Mouse (Mus musculus): Measurements from ENCODE around the gene Cttnbp2.
"Not testable (repeated sequence)": the region's sequence is repeated elsewhere in the genome, so short reads cannot be mapped to it uniquely, and the experiment has no call there.

Gene Cttnbp2

DNA sequence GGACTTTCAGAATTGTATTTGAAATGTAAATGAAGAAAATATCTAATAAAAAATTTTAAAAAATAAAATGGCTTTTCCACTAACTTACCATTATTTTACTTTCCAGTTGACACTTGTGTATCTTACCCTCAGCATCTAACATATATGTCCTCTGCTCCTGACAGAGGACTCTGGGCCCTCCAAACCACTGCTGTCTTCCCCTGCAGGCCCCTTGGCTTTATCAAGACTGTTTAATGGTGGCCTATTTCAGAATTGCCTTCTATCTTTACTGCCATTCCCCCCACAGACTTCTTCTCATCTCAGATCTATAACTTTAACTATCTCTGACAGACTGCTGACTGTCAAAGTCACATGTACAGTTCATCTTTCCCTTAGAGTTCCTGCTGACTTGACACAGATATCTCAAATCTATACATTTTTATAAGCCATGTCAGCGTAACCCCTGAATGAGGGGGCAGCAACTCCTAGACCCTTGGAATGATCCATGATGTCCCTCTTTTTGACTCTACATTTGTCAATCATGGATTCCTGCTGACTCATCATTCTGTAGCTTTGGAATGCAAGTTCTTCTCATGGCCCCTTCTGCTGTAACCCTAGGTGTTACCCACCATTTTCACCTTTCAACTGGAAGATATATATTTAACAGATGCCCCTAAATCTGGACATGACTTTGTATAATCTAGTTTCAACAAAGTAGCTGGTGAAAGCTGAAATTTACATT, 103.0 kb downstream of the Cttnbp2 start:
- no peak for DNase-seq

DNA sequence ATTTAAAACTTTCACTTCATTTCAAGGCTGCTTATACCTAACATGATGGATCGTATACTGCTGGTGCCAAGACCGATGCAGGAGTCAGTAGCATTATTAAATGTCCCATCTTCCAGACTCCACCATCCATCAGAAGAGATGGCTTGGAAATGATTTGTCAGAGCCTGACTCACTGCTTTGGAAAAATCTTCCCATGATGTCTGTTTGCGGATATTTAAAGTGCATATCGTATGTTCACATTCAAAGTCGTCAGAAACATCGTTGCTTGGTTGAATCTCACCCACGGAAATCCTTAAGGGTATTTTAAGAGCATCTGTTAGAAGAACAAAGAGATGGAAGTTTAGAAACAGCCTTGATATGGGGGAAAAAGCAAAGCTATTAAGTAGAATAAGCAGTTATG, 106.2 kb downstream of the Cttnbp2 start:
- no peak for DNase-seq

DNA sequence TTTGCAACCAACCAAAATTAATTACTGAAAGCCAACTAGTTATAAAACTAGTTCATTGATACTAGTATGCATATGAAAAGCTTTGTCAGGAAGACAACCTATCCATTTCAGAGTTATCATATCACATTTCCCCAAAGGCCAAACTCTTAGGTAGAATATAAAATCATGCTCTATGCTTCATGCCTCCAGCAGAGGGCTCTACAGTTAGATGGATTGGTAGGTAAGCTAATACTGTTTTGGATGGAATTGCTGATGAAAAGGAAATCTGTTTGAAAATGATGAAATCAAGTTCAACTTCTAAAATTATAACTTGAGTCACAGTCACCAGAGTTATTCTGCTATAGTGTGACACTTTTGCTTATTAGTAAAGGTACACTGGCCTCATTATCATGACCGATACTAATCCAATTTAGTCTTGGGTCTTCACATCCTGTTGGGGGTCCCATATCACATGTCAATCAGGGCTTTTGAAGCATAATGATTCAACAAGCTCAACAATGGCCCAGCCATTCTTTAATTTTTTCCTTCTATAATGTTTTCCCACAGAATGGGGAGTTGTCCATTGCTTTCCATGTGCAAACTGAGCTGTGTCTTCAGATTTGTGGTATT, 113.5 kb downstream of the Cttnbp2 start:
- DNase-seq = peak; percentile 21 to 29

DNA sequence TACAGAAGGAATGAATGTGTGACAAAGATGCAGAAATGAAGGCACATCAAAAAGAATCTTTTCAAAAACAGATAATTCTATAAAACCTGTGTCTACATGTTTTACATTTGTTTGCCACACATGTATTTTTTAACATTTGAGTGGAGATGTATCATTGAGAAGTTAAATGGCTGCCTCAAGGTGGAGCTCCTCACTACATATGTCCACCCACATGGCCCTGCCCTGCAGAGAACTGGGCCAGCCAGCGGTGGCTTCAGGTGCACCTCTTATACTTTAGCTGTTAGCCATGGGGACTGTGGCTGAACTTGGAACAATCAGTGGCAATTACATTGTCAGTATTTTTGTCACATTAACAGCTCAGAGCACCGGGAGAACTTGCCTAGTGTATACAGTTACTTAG, 133.3 kb downstream of the Cttnbp2 start:
- no peak for DNase-seq

DNA sequence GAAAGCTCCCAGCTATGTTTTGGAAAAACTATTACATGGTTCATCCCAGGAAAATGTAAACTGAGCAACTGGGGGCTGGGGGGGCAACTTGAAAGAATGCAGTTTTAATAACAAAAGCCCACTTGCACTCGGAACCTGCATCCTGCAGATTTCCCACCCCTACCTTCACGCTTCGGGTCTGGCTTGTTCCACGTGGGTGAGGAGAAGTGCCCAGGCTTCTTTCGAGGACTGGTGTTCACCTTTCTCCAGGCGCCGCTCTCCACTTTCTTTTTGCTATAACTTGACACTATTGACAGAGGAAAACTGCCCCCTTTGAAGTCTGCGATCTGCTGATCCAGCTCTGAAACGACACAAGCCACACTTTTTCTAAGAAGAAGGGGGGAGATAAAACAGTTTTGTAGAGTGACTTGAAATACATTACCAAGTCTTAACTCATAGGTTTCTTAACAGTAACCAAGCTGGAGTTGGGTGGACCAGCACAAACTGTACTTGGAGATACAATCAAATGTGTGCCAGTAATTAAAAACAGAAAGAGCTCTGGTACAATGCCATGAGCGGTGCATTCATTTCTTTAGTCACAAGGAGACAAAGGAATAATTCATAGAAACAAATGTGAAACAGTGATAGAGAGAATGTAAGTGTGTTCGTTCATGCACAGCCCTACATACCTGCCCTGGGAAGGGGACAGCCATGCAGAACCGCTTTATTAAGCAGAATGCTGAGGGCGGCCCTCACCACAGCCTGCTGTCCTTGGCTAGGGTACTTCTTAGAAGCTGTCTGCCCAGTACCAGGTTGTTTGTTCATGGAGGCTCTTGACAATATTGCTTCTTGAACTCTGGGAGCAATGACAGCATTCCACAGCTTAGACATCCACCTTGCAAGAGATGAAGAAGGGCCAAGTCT, 134.1 kb downstream of the Cttnbp2 start:
- DNase-seq = no peak

DNA sequence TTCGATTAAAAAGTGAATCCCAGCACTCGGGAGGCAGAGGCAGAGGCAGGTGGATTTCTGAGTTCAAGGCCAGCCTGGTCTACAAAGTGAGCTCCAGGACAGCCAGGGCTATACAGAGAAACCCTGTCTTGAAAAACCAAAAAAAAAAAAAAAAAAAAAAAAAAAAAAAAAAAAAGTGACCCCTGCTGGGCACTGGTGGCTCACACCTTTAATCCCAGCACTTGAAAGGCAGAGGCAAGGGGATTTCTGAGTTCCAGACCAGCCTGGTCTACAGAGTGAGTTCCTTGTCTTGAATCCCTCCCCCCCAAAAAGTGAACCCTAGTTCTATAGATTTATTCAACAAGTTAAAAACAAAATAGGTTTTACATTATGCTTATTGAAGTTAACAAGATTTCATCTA, 136.9 kb downstream of the Cttnbp2 start:
- DNase-seq = not testable (repeated sequence)

DNA sequence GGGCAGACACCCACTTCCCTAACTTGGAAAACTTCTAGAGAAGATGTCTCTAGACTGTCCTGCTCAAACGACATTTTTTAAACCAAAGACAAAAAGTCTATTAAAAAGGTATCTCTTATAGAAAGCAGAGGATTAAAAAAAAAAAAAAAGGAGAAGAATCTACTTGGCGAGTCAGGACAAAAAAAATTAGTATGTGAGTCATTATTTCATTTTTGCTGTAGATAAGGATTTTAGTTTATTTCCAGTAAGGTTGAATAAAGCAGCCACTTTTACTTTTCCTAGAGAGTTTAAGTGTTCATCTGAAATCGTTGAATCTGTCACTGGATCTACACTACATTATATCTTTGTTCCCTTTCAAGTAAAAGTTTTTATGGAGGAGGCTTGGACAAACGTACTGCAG, 139.9 kb downstream of the Cttnbp2 start:
- DNase-seq = no peak

DNA sequence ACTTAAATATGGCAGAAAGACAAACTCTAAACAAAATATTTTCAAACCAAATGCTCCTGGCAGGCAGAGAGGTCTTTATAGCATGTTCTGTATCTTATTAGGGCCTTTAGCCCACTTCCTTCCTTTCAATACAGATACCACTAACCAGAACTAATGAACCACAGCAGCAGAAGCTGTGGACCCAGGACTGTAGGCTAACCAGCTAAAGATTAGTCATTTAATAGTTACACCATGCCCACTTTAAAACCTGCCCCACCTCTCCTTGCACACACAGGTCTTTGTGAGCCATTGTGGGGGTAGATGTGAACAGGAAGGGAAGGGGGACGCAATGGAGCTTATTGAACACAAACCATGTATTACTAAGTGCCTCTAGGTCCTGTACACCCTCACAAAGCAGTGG, 141.0 kb downstream of the Cttnbp2 start:
- DNase-seq = no peak

DNA sequence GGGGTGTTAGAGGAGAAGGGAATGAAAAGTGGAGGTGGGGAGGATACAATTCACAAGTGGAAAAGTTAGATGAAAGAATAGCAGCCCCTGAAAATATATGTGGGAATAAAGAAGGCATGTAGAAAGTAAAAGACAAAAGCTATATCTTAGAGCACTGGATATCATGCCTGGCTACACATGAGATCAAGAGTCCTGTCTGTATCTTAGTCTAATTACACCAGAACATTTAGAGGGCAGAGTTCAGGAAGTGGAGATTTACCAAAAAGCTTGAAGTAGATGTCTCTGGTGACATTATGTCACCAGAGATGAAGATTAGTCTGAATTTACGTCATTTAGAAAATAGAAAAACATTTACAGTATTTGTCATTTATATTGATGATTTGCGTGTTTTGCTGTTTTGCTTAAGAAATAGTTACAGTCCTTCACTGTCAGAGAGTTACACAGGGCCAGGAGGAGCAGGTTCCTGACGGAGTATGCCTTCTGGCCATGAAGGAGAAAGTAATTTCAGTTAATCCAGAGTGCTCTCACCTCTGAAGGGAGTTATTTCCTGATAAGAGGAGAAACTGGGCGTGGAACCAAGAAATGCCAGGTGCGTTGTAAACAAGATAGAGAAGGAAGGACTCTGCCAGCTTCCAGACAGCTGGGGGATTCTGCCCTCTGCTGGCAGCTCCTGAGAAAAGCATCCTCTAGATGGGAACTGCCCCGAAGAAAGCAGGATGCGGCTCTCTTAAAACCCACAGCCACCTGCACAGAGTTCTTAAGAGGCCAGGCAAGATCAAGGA, 142.0 kb downstream of the Cttnbp2 start:
- peak; percentile 71 to 84 for DNase-seq

DNA sequence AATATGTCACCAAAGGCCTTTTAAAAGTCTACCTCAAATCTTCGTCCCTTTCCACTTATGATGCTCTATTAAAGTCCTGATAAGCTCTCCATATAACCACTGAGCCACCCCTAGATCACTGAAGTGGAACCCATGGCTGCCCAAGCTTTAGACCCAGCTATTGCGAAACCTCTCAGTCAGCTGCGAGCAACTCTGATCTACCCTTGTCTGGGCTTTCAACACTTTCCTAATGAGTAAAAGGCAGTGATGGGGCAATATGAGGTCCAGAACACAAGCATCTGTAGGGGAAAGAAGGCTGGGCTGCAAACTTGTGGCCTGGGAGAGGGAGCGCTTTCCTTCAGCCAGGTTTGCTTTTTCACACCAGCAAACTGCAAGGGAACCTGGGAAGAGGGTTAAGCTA, 144.9 kb downstream of the Cttnbp2 start:
- no peak for DNase-seq

DNA sequence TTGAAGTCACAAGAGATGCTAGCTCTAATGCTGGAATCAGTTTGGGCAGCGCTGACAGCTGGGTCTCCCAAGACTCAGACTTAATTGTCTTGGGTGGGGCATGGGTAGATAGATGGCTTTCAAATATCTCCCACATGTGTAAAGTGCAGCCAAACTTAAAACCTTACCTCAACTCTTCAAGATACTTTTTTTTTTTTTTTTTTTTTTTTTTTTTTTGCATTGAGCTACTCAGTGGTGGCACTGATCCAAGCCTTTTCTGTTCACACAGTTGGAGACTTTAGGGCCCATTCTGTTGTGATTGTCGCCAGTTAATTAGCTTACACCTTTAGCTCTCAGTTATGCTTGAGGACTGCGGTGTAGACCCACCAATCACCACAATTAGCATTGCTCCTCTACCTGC, 145.6 kb downstream of the Cttnbp2 start:
- no peak for DNase-seq

DNA sequence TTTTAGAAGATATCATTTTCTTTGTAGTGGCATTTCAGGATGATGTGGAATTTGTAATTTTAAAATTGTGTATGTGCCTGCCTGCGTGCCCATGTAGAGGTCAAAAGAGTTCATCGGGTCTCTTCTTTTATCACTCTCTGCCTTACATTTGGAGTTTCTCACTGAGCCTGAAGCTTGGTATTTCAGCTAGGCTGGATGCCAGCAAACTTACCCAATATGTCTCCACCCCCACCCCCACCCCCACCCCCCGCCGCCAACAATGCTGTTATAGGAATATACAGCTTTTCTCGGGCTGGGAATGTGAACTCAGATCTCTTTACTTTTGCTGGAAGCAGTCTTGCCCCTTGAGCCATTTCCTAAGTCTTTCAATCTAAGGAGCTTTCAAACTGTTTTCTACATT, 152.4 kb downstream of the Cttnbp2 start:
- no peak for DNase-seq

DNA sequence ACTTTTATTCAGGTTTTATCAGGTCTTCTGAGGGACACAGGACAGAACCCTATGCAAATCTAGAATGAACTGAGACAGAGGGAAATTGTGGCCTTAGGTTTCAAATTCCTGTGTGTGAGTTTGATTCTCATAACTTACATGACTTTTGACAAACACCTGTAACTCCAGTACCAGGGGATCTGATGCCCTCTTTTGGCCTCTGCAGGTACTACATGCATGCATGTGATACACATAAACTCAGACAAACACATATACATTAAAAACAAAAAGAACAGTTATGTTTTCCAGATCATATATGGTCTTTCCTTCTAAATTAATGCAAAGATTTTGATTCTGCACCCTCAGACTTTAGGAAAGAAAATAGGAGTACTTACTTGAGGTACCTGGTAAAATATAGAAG, 153.7 kb downstream of the Cttnbp2 start:
- no peak for DNase-seq

DNA sequence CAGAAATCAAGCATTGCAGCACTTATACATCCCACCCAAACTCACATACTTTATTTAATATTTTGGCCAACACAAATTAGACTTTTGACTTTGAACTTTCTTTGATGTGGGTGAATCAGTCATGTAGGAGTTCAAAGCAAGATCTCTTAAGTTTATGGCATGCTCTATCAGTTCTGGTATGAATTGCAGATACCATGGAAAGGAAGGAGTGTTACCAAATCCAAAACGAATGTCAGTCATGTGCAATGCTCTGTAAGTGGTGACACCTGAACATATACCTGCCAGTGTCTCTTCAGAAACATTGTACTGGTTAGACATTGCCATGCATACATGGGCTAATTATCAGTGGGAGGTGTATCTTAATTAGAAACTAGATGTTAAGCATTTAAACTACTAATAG, 154.5 kb downstream of the Cttnbp2 start:
- DNase-seq = no peak

DNA sequence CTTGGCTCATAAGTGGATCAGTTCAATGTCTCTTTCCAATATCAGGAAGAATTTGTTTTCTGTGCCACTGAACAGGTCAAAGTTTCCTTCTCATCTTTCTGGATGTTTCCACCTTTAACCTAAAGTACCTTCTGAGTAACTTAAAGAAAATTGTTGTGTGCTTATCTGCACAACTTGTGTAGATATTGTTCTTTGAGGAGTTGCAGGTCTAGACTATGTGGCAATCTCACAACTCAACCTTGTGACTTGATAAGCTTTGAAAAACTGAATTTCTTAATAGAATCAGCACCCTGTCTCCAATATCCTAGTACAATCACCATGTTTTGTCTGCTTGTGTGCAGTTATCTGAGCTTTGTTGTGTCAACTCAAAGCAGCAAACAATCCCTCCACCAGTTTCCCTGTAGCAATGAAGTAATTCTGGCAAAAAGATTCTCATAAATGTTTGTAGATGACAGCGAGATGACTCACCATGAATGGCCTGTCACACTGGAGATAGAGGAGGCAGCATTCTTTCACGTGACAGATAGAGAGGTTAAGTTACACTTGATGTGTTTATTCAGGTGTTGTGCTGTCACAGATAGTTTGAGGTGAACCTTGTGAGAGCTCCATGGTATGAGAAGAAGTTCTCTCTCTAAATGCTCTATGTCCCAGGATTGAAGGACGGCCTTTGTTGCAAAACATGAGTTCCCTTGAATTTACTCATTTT, 165.3 kb downstream of the Cttnbp2 start:
- DNase-seq = no peak

DNA sequence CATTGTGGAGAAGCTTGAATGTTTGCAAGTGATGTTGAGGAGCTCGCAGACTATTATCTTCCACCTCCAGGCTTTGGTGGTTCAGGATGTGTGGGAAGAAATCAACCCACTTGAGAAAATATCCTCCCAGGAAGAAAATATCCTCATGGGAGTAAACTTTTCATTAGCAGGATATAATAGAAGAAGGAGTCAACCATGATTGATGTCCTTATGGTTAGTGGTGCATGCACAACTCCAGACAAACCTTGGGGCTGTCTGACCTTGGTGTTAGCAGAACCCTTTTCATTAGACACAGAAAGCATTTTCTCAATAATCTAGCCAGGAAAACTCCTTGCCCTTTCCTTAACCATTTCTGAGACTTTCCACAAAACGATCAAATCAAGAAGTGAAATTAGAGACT, 170.4 kb downstream of the Cttnbp2 start:
- DNase-seq = no peak

DNA sequence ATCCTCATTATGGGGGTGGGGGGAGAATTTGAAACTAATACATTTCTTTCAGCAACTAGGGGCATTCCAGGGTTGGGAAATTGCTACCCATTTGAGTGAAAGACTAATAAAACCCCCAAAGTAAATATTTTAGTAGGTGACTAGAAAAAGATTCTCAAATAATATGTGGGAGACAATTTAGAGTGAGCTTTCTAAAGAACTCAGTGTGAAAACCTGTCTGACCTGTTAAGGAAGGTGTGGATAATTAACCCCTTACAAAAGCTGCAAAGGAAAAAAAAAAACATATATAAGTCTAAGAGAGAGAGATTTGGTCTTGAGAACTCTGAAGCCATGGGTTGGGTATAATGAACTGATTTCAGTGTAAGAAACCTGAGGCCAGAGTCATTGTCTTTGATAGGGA, 176.3 kb downstream of the Cttnbp2 start:
- DNase-seq = no peak

DNA sequence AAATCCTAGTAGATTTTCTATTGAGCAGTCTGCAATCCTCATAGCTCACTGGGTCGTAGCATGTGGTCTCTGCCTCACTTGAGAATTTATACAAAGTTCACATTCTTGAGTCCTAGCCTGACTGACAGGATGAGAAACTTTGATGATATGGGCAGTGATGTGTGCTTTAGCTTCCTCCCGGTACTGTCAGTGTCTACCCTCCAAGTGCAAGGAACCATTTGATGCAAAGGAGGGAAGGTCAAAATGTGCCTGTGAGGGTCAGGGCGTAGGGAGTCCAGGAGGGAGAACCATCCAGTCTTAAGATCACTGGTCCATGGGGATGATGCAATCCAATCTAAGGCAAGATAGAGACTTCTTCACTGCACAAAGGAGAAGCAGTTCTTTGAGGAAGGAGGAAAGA, 179.2 kb downstream of the Cttnbp2 start:
- DNase-seq = no peak

DNA sequence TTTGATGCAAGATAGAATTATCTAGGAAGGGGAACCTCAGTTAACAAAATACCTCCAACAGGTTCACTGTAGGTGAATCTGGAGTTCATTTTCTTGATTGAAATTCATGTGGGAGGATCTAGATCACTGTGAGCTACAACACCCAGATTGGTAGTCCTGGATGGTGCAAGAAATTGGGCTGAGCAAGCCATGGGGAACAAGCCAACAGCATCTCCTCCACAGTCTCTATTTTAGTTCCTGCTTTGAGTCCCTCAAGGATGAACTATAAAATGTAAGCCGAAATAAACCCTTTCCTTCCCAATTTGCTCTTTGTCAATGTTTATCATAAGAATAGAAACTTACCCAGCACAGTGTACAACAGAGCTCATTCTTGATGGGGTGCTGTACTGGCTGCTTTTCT, 191.7 kb downstream of the Cttnbp2 start:
- DNase-seq = no peak
